8 mouse cellular contexts compared by ENCODE assay signal in the genomic region with DNA sequence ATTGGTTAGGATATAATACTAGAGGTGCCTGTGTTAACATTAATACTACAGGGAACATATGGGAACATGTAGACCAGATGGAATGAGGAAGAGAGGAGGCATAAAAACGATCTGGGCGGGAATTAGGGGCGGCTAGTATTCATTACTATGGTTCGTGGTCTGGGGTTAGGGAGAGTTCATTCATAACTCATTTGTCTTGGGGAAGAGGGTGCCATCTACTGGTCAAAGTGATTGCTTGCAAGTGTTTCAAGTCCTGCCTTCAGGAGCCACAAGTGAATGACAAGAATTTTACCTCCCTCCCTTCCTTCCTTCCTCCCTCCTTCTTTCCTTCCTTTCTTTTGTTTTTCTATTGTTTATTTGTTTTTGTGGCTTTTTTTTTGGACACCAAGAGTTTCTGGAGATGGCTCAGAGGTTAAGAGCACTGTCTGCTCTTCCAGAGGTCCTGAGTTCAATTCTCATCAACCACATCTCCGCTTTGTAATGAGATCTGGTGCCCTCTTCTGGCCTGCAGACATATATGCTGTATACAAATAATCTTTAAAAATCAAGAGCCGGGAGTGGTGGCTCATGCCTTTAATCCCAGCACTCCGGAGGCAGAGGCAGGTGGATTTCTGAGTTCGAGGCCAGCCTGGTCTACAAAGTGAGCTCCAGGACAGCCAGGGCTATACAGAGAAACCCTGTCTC. TPM values are rescaled to one million over a fixed set of nuclear protein-coding genes. Genes with fewer than 3 reads are reported as not detected.
A peak's percentile ranks its signal among the peaks of the same experiment; 100 is the strongest.
DNase-seq lines count a peak whose midpoint lies in the region; ATAC-seq and TF ChIP-seq lines count a peak whose summit lies in the region.

No protein-coding gene starts in this region.

- no peak overlapping the region for H3K4me2 ChIP-seq in kidney, embryonic 14.5 days (replicated peaks; ENCODE audit: low read depth, low read length)

- no peaks in the 10 kb centered on the region for H3K36me3 ChIP-seq in kidney, embryonic 14.5 days (ENCODE audit: control insufficient read depth, insufficient read depth, low read length)
- no peaks in the 10 kb centered on the region for H3K36me3 ChIP-seq in G1E (replicated peaks)

- intact Hi-C loops in heart, postnatal 14 days (cut with DNase I): loop anchor here (5.0 kb wide), 1 partner anchor 136 kb away; no protein-coding TSS in a partner anchor
- intact Hi-C loops in left cerebral cortex, postnatal 14 days (cut with DNase I): loop anchor here (5.0 kb wide), 1 partner anchor 286 kb away; a partner anchor contains a TSS

- DNase-seq in kidney, adult 11 months: peak; percentile 61
- DNase-seq in G1E (ENCODE audit: low spot score): peak; percentile 51
- DNase-seq in cerebellum, adult 9-11 months: peak; percentile 70
- DNase-seq in heart, postnatal 14 days: peak; percentile 24 to 56
- DNase-seq in left cerebral cortex, postnatal 14 days (ENCODE audit: low spot score in 2 of 2): peak; percentile 67 to 70
- no peak for DNase-seq in urinary bladder, adult 2 months (ENCODE audit: low spot score)

- peaks cover 10% of the 10 kb centered on the region for H3K4me1 ChIP-seq in kidney, embryonic 14.5 days (ENCODE audit: control insufficient read depth, insufficient read depth, low read length)
- peaks cover 25% of the 10 kb centered on the region for H3K4me1 ChIP-seq in G1E (ENCODE audit: insufficient read depth, low read depth, low read length)

- H3K4me3 ChIP-seq in kidney, embryonic 14.5 days (ENCODE audit: low read length): no peak overlapping the region
- no peak overlapping the region for H3K4me3 ChIP-seq in G1E (ENCODE audit: low read depth, low read length)

- no peak for ATAC-seq in kidney, embryonic 14.5 days (ENCODE audit: low FRiP score, low TSS enrichment)
- no peak for ATAC-seq in G1E (ENCODE audit: extremely low read depth, insufficient number of reproducible peaks, low FRiP score, poor library complexity, severe bottlenecking)
- peak; percentile 79 for ATAC-seq in monocyte, adult 5-6 weeks (replicated peaks; ENCODE audit: insufficient number of reproducible peaks, low FRiP score, low TSS enrichment, poor library complexity, severe bottlenecking)

- no peaks in the 10 kb centered on the region for H3K27me3 ChIP-seq in kidney, embryonic 14.5 days (ENCODE audit: control insufficient read depth, insufficient read depth, low read length)
- no peaks in the 10 kb centered on the region for H3K27me3 ChIP-seq in G1E (ENCODE audit: insufficient read depth, low read length)

- H3K9ac ChIP-seq in kidney, embryonic 14.5 days (ENCODE audit: low read depth, low read length): no peak overlapping the region

- no peak overlapping the region for H3K27ac ChIP-seq in kidney, embryonic 14.5 days (ENCODE audit: low read depth, low read length)

- WGBS in kidney, embryonic 14.5 days: 22% methylated on average over 8 of the region's 8 CpGs

- H3K9me3 ChIP-seq in kidney, embryonic 14.5 days (ENCODE audit: control insufficient read depth, low read length): no peaks in the 10 kb centered on the region
- no peaks in the 10 kb centered on the region for H3K9me3 ChIP-seq in G1E (replicated peaks)

- peak; percentile 81 for TF ChIP-seq CTCF in G1E (IDR thresholded peaks at IDR 0.05; ENCODE audit: low read depth, low read length)

RNA-seq across cellular contexts. Expression of a gene that starts 2.8 kb away (rescaled TPM):
- polyA plus RNA-seq in kidney, embryonic 14.5 days (2014; fragmentation: Nextera tagmentation; extraction: Ambion mirVana): 15.2 and 19.4 TPM in 2 replicates
- 53.5 and 54.8 TPM in 2 replicates for total RNA-seq in G1E (2014; fragmentation: Nextera tagmentation)
- total RNA-seq in G1E (2017): 27.9 and 31.5 TPM in 2 replicates
- polyA plus RNA-seq in G1E (2012): 9.9 and 10.1 TPM in 2 replicates
- 10 to 100 TPM; 67.9 to 68.4 TPM for total RNA-seq in heart, postnatal 14 days (2021)
- 10 to 100 TPM; 61.1 to 64.3 TPM for total RNA-seq in left cerebral cortex, postnatal 14 days (2021)
- total RNA-seq in monocyte, adult 5-6 weeks (2017): 18.5 to 57.1 TPM (median 24.2 TPM) in 3 replicates
- 9.1 TPM in 2 replicates for polyA plus RNA-seq in urinary bladder, adult 2 months (2012; rRNA removed)

RNA-seq across cellular contexts. Expression of a gene that starts 6.0 kb away (rescaled TPM):
- polyA plus RNA-seq in kidney, embryonic 14.5 days (2014; fragmentation: Nextera tagmentation; extraction: Ambion mirVana): 170 and 201 TPM in 2 replicates
- total RNA-seq in G1E (2014; fragmentation: Nextera tagmentation) (77.4 and 90.2 TPM in 2 replicates), G1E (2017) (116 and 121 TPM in 2 replicates)
- 31.4 and 39.1 TPM in 2 replicates for polyA plus RNA-seq in G1E (2012)
- 10 to 100 TPM; 81.7 to 84.0 TPM for total RNA-seq in heart, postnatal 14 days (2021)
- total RNA-seq in left cerebral cortex, postnatal 14 days (2021): 10 to 100 TPM; 71.8 to 73.6 TPM
- total RNA-seq in monocyte, adult 5-6 weeks (2017): 79.8 to 93.6 TPM (median 87.8 TPM) in 3 replicates
- 69.8 and 80.2 TPM in 2 replicates for polyA plus RNA-seq in urinary bladder, adult 2 months (2012; rRNA removed)
